Mouse (Mus musculus): Measurements from ENCODE around the gene Fggy. TPM values are rescaled to one million over a fixed set of nuclear protein-coding genes. Genes with fewer than 3 reads are reported as not detected.

The Fggy gene
- polyA plus RNA-seq, 1 experiment from 2014 or later: 8.2 TPM

GRCm38 (mm10) chr4:95621046-95621445, 63.7 kb downstream of the Fggy start:
- DNase-seq (ENCODE audit: low spot score, missing footprints): no peak
- 85% methylated on average over 3 of the region's 3 CpGs for WGBS
- no peak overlapping the region for H3K9ac ChIP-seq (ENCODE audit: low read length)
- no peak overlapping the region for H3K4me2 ChIP-seq
- no peaks in the 10 kb centered on the region for H3K36me3 ChIP-seq (ENCODE audit: control insufficient read depth, insufficient read depth, low read length)
- no peak overlapping the region for H3K4me3 ChIP-seq (ENCODE audit: low read depth, low read length)
- no peaks in the 10 kb centered on the region for H3K4me1 ChIP-seq (ENCODE audit: control insufficient read depth, insufficient read depth, low read length)
- H3K27ac ChIP-seq (ENCODE audit: low read depth, low read length): no peak overlapping the region
- H3K27me3 ChIP-seq (ENCODE audit: control insufficient read depth, insufficient read depth, low read length): no peaks in the 10 kb centered on the region
- H3K9me3 ChIP-seq (ENCODE audit: control insufficient read depth, low read length): no peaks in the 10 kb centered on the region
- no peak for ATAC-seq (ENCODE audit: low FRiP score)

- Histone ChIP-seq H3K36me3 (ENCODE audit: control insufficient read depth, insufficient read depth, low read length) (no peaks in the 10 kb centered on the region), H3K9me3 (ENCODE audit: control insufficient read depth, low read length) (no peaks in the 10 kb centered on the region), H3K4me1 (ENCODE audit: control insufficient read depth, insufficient read depth, low read length) (no peaks in the 10 kb centered on the region), H3K27me3 (ENCODE audit: control insufficient read depth, insufficient read depth, low read length) (no peaks in the 10 kb centered on the region), H3K4me2 (no peak overlapping the region), H3K27ac (ENCODE audit: low read depth, low read length) (no peak overlapping the region), H3K9ac (ENCODE audit: low read length) (no peak overlapping the region), H3K4me3 (ENCODE audit: low read depth, low read length) (no peak overlapping the region)
- ATAC-seq (ENCODE audit: low FRiP score) (no peak), DNase-seq (ENCODE audit: low spot score, missing footprints) (no peak)
- WGBS: 89% methylated on average over 3 of the region's 3 CpGs
These were observed 67.4 kb downstream of the Fggy start for GRCm38 (mm10) chr4:95624696-95625095.

- no peak overlapping the region for H3K4me2 ChIP-seq
- WGBS: 76% methylated on average over 4 of the region's 4 CpGs
These were observed 68.3 kb downstream of the Fggy start for GRCm38 (mm10) chr4:95625651-95626050.

GRCm38 (mm10) chr4:95626186-95626585, 68.9 kb downstream of the Fggy start:
- ATAC-seq (ENCODE audit: low FRiP score) (no peak), DNase-seq (ENCODE audit: low spot score, missing footprints) (no peak)
- H3K4me2 ChIP-seq: no peak overlapping the region
- no peaks in the 10 kb centered on the region for H3K27me3 ChIP-seq (ENCODE audit: control insufficient read depth, insufficient read depth, low read length)
- no peak overlapping the region for H3K27ac ChIP-seq (ENCODE audit: low read depth, low read length)
- H3K4me3 ChIP-seq (ENCODE audit: low read depth, low read length): no peak overlapping the region
- H3K4me1 ChIP-seq (ENCODE audit: control insufficient read depth, insufficient read depth, low read length): no peaks in the 10 kb centered on the region
- no peaks in the 10 kb centered on the region for H3K36me3 ChIP-seq (ENCODE audit: control insufficient read depth, insufficient read depth, low read length)
- no peak overlapping the region for H3K9ac ChIP-seq (ENCODE audit: low read length)
- WGBS: 93% methylated on average over 3 of the region's 3 CpGs
- H3K9me3 ChIP-seq (ENCODE audit: control insufficient read depth, low read length): no peaks in the 10 kb centered on the region

More at GRCm38 (mm10) chr4:95625651-95626050, 68.3 kb downstream of the Fggy start:
- Histone ChIP-seq H3K9me3 (ENCODE audit: control insufficient read depth, low read length) (no peaks in the 10 kb centered on the region), H3K9ac (ENCODE audit: low read length) (no peak overlapping the region), H3K27me3 (ENCODE audit: control insufficient read depth, insufficient read depth, low read length) (no peaks in the 10 kb centered on the region), H3K4me3 (ENCODE audit: low read depth, low read length) (no peak overlapping the region), H3K27ac (ENCODE audit: low read depth, low read length) (no peak overlapping the region), H3K36me3 (ENCODE audit: control insufficient read depth, insufficient read depth, low read length) (no peaks in the 10 kb centered on the region), H3K4me1 (ENCODE audit: control insufficient read depth, insufficient read depth, low read length) (no peaks in the 10 kb centered on the region)
- ATAC-seq (ENCODE audit: low FRiP score) (no peak), DNase-seq (ENCODE audit: low spot score, missing footprints) (no peak)

GRCm38 (mm10) chr4:95634903-95635302, 77.6 kb downstream of the Fggy start:
- ATAC-seq (ENCODE audit: low FRiP score): peak; percentile 27; the same call in 1 of the 2 replicates
- Histone ChIP-seq H3K4me1 (ENCODE audit: control insufficient read depth, insufficient read depth, low read length) (no peaks in the 10 kb centered on the region), H3K9me3 (ENCODE audit: control insufficient read depth, low read length) (no peaks in the 10 kb centered on the region), H3K27ac (ENCODE audit: low read depth, low read length) (no peak overlapping the region), H3K27me3 (ENCODE audit: control insufficient read depth, insufficient read depth, low read length) (no peaks in the 10 kb centered on the region), H3K9ac (ENCODE audit: low read length) (no peak overlapping the region), H3K36me3 (ENCODE audit: control insufficient read depth, insufficient read depth, low read length) (no peaks in the 10 kb centered on the region), H3K4me3 (ENCODE audit: low read depth, low read length) (no peak overlapping the region), H3K4me2 (no peak overlapping the region)
- no peak for DNase-seq (ENCODE audit: low spot score, missing footprints)
- 64% methylated on average over 3 of the region's 3 CpGs for WGBS

GRCm38 (mm10) chr4:95636937-95637749, 79.8 kb downstream of the Fggy start:
- no peak for ATAC-seq (ENCODE audit: low FRiP score)
- Histone ChIP-seq H3K27ac (ENCODE audit: low read depth, low read length) (no peak overlapping the region), H3K4me1 (ENCODE audit: control insufficient read depth, insufficient read depth, low read length) (no peaks in the 10 kb centered on the region)

GRCm38 (mm10) chr4:95638063-95638462, 80.8 kb downstream of the Fggy start:
- no peak overlapping the region for H3K9ac ChIP-seq (ENCODE audit: low read length)
- WGBS: 64% methylated on average over 3 of the region's 3 CpGs
- H3K4me3 ChIP-seq (ENCODE audit: low read depth, low read length): no peak overlapping the region
- no peaks in the 10 kb centered on the region for H3K27me3 ChIP-seq (ENCODE audit: control insufficient read depth, insufficient read depth, low read length)
- H3K27ac ChIP-seq (ENCODE audit: low read depth, low read length): no peak overlapping the region
- H3K9me3 ChIP-seq (ENCODE audit: control insufficient read depth, low read length): no peaks in the 10 kb centered on the region
- no peaks in the 10 kb centered on the region for H3K36me3 ChIP-seq (ENCODE audit: control insufficient read depth, insufficient read depth, low read length)
- H3K4me1 ChIP-seq (ENCODE audit: control insufficient read depth, insufficient read depth, low read length): no peaks in the 10 kb centered on the region
- no peak for ATAC-seq (ENCODE audit: low FRiP score)
- DNase-seq (ENCODE audit: low spot score, missing footprints): no peak
- no peak overlapping the region for H3K4me2 ChIP-seq

More at GRCm38 (mm10) chr4:95636937-95637749, 79.8 kb downstream of the Fggy start:
- H3K9me3 ChIP-seq (ENCODE audit: control insufficient read depth, low read length): no peaks in the 10 kb centered on the region
- 39% methylated on average over 6 of the region's 7 CpGs for WGBS
- H3K9ac ChIP-seq (ENCODE audit: low read length): no peak overlapping the region
- no peak overlapping the region for H3K4me2 ChIP-seq
- H3K4me3 ChIP-seq (ENCODE audit: low read depth, low read length): no peak overlapping the region
- no peaks in the 10 kb centered on the region for H3K27me3 ChIP-seq (ENCODE audit: control insufficient read depth, insufficient read depth, low read length)
- no peak for DNase-seq (ENCODE audit: low spot score, missing footprints)
- H3K36me3 ChIP-seq (ENCODE audit: control insufficient read depth, insufficient read depth, low read length): no peaks in the 10 kb centered on the region

GRCm38 (mm10) chr4:95640831-95641230, 83.5 kb downstream of the Fggy start:
- Histone ChIP-seq H3K27ac (ENCODE audit: low read depth, low read length) (no peak overlapping the region), H3K9me3 (ENCODE audit: control insufficient read depth, low read length) (no peaks in the 10 kb centered on the region), H3K4me3 (ENCODE audit: low read depth, low read length) (no peak overlapping the region), H3K4me1 (ENCODE audit: control insufficient read depth, insufficient read depth, low read length) (peaks cover 3% of the 10 kb centered on the region), H3K9ac (ENCODE audit: low read length) (no peak overlapping the region), H3K36me3 (ENCODE audit: control insufficient read depth, insufficient read depth, low read length) (no peaks in the 10 kb centered on the region), H3K4me2 (no peak overlapping the region), H3K27me3 (ENCODE audit: control insufficient read depth, insufficient read depth, low read length) (no peaks in the 10 kb centered on the region)
- ATAC-seq (ENCODE audit: low FRiP score): no peak
- 82% methylated on average over 1 of the region's 1 CpGs for WGBS
- no peak for DNase-seq (ENCODE audit: low spot score, missing footprints)

- ATAC-seq (ENCODE audit: low FRiP score) (peak; percentile 35; the same call in 1 of the 2 replicates), DNase-seq (ENCODE audit: low spot score, missing footprints) (no peak)
- Histone ChIP-seq H3K27ac (ENCODE audit: low read depth, low read length) (no peak overlapping the region), H3K9ac (ENCODE audit: low read length) (no peak overlapping the region), H3K36me3 (ENCODE audit: control insufficient read depth, insufficient read depth, low read length) (no peaks in the 10 kb centered on the region), H3K9me3 (ENCODE audit: control insufficient read depth, low read length) (no peaks in the 10 kb centered on the region), H3K27me3 (ENCODE audit: control insufficient read depth, insufficient read depth, low read length) (no peaks in the 10 kb centered on the region), H3K4me1 (ENCODE audit: control insufficient read depth, insufficient read depth, low read length) (peaks cover 3% of the 10 kb centered on the region), H3K4me2 (no peak overlapping the region), H3K4me3 (ENCODE audit: low read depth, low read length) (no peak overlapping the region)
- WGBS: 34% methylated on average over 5 of the region's 5 CpGs
These were observed 86.7 kb downstream of the Fggy start for GRCm38 (mm10) chr4:95644048-95644447.
